Mouse (Mus musculus): ENCODE measurements around the gene Atp6ap1.
A peak's percentile ranks its signal among the peaks of the same experiment; 100 is the strongest.

Atp6ap1 gene

DNA sequence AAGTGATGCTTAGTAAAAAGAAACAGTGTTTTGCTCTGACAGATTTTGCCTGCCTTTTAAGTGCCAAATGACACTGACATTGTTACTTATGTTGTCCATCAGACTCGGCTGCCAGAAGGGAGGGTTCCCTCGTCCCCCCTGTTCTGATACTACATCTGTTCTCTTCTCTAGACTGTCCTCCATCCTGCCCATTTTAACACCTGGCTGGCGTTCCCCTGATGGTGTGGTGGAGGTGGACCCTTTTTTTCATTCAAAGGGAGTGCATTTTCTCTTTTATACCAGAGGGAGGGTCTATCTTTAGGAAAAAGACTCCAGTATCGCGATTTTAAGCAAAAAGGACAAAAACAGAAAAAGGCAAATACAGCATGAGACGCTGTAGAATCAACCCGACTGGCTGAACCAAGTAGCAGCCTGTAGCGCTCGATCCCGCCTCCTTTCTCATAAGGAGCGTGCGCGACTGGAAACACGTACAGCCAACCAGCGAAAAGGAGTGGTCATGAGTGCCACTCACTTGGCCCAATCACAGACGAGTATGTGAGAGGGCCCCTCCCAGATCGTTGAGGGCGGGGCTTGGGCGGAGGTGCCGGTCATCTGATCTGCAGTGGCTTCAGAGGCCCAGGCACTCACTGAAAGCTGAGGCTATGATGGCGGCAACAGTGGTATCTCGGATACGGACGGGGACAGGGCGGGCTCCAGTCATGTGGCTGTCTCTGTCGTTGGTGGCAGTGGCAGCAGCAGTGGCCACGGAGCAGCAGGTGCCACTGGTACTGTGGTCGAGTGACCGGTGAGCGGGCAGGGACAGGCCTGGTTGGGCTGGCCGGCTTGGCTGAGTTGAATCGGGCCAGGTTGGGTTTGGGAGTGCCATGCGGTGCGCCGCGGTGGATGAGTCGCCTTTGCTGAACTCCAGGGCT, at the start of gene Atp6ap1:
Gene Atp6ap1 (plus strand): TSS at position 560 of the 911 bp plus-strand sequence.
- peak; percentile 93 for DNase-seq (ENCODE audit: low spot score)

DNA sequence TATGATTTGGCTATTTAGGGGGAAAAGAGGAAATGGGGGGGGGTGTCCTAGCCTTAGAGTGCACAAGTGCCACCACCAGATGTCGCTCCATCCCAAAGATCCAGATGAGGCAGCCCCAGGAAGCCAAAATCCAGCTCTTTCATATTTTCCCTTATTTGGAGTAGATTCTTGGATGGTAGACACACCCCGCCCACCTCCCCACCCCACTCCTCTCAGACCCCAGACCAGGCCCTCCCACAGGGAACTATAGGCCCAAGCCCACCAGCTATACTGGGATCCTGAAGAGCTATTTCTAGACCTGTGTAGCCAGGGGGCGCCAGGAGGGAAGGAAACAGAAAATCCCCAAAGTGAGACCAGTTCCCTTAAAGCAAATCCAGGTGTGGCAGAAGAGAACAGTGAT, 48.2 kb upstream of the Atp6ap1 start:
- DNase-seq (ENCODE audit: low spot score) = peak; percentile 79

DNA sequence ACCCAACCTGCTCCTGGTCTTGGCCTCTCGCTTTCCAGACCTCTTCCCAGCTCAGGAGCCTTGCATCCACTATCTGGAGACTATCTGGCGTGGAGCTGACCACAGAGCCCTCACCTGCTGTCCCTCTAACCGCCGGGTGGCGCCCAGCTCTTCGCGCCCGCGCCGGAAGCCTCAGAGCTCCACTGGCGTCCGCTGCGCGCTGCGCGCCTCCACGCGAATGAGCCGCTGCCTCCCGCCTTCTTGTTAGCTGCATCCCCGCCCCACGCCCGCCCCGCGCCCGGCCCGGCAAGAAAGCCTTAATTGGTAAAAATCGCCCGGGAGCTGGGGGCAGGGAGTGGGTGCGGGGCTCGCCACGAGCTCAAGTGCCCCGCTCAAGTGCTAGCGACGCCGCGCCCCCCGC, 47.3 kb upstream of the Atp6ap1 start, which contains the start of gene Flna:
Gene Flna (minus strand): TSS at position 206 of the 400 bp plus-strand sequence.
- DNase-seq (ENCODE audit: low spot score) = peak; percentile 62

DNA sequence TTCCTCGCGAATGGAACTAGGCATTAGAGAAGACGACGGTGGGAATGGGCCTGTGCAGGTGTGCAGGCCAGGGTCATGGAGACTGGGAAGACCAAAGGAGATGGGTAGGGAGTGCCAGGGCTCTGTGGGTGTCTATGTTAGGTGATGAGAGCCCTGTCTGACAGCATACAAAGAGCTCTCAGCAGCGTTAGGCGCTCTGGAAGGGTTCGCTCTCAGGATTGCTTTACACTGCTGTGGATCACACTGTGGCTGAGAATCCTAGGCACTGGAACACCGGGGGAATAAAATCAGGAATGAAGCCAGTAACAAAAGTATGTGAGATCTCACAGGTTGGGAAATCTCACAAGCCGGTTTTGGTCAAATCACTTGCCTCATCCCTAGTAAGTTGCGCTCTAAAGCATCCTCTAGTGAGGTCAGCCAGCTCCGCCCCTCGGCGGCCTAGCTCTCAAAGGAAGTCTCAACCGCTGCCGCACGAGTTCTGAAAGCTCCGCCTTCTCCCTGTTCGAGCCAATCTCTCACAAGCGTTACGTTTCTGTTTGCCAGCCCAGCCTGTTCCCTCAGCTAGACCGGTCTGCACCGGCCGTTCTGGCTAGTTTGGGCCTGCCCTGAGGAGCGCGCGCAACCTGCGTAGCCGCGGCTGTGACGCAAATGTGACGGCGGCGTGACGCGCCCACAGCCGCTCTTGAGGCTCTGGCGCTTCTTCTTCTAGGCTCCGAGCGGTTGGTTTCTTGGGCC, 42.6 kb upstream of the Atp6ap1 start, which contains the start of gene Emd:
Gene Emd (plus strand): TSS at position 535 of the 735 bp plus-strand sequence.
- peak; percentile 84 for DNase-seq (ENCODE audit: low spot score)

DNA sequence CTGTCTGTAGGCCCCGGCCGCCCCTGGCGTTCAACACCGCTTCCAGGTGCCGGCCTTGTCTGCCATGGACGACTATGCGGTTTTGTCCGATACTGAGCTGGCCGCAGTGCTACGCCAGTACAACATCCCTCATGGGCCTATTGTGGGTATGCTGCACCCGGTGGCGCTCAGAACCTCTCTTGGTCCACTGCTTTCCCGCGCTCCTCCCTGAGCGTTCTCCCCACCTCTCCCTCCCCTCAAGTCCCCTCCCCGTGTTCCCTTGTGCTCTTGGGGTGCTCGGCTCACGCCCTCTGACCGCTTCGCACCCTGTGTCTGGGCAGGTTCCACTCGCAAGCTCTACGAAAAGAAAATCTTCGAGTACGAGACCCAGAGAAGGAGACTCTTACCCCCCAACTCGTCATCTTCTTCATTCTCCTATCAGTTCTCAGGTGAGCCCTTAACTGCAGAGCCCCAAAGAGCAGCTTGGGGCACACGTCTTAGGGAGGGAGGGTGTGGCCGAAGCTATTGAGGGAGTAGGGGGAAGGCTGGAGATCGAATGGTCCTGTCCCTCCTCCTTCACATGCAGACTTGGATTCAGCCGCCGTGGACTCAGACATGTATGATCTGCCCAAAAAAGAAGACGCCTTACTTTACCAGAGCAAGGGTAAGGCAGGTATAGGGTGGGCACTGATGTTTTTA, 41.9 kb upstream of the Atp6ap1 start:
- DNase-seq (ENCODE audit: low spot score) = no peak

DNA sequence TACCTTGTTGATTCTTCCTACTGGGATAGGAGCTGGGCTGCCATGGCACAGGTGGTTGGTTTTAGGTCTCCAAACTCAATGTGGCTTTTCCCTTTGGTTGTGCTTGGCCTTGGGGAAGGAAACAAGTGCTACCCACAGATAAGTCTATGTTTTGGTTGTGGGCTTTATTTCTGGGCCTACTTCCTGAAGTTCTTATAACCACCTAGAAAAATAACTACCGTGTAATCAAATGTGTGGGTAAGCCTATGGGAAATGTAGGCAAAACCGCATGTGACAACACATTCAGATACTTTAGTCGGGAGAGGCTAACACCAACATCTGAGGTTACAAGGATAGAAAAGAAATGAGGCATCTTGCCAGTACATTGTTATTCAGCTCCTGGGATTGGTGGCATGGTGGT, 39.2 kb upstream of the Atp6ap1 start:
- DNase-seq (ENCODE audit: low spot score) = no peak

DNA sequence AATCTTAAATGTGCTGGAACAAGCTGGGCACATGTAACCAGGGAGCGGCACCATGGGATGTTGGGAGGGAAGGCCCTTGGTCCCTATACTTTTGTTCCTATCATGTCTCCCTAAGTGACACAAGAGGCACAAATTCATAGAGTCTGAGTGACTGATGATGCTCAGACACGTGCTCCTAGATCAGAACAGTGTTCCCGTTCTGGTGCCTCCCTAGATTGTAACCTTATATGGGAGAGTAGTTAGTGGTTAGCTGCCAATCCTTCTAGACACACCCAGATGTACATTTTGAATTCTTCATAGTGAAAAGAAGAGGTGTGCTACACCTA, 27.2 kb upstream of the Atp6ap1 start:
- no peak for DNase-seq (ENCODE audit: low spot score)

DNA sequence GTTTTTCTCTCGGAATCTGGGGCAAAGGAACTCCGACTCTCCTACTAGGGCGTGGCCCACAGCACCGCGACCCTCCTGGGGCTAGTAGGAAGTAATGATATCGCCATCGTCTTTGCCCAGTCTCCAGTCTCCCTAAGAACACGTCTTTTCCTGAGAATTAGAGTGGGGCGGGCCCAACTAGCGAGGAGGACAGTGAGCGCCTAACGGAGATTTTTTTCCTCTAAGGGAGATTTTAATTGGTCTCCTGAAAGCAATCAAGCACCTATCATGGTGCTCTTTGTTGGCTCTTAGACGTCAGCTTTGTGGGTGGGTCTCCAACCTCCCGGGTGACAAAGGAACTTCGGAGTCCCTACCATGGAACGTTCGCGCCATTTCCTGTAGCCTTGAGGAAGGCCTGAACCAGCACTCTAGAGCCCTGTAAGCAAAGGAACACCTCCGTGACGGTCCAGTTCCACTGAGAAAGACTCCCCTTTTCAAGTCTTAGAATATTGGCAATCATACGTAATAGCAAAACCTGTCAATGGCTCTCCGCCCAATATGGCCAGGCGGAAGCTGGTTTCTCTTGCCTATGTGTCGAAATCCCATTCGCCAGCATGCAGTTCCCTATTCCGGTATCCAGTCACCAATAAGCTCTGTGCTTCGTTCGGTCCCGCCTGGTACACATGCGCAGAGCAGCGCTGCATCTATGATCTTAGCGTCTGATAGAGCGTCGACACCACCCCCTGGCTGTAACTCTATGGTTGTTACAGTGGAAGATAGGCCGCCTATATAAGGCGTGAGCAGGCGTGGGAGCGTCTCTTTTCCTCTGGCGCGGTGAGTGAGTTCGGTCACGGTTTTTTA, 26.6 kb upstream of the Atp6ap1 start, which contains the start of gene Rpl10:
Gene Rpl10 (plus strand): TSS at position 751 of the 840 bp plus-strand sequence.
- DNase-seq (ENCODE audit: low spot score) = peak; percentile 93

DNA sequence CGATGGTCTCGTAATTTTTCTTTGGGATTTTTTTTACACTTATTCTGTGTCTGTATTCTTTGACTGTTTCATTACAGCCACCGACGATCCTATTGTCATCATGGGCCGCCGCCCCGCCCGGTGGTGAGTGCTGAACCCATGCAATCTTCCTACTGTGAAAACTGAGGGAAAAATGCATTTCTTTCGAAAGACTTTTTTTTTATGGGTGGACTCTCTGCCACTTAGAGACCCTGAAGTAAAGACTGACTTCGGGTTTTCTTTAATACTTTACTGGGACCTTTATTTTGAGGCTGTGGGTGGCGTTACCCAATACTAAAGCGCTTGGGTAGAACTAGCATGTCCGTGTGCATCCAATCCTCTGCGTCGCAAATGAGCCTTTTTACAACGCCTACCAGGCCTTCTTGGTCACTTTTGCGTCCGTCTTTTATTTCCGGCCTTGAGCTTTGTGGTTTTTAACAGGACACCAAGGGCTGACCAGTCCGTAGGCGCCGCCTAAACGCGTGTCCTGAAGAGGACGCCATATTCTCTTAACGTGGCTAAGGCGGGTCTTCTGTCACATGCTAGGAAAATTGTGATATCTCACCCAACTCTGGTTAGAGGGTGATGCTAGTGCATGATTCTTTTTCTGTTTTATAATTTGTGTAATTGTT, 25.9 kb upstream of the Atp6ap1 start:
- peak; percentile 45 for DNase-seq (ENCODE audit: low spot score)

DNA sequence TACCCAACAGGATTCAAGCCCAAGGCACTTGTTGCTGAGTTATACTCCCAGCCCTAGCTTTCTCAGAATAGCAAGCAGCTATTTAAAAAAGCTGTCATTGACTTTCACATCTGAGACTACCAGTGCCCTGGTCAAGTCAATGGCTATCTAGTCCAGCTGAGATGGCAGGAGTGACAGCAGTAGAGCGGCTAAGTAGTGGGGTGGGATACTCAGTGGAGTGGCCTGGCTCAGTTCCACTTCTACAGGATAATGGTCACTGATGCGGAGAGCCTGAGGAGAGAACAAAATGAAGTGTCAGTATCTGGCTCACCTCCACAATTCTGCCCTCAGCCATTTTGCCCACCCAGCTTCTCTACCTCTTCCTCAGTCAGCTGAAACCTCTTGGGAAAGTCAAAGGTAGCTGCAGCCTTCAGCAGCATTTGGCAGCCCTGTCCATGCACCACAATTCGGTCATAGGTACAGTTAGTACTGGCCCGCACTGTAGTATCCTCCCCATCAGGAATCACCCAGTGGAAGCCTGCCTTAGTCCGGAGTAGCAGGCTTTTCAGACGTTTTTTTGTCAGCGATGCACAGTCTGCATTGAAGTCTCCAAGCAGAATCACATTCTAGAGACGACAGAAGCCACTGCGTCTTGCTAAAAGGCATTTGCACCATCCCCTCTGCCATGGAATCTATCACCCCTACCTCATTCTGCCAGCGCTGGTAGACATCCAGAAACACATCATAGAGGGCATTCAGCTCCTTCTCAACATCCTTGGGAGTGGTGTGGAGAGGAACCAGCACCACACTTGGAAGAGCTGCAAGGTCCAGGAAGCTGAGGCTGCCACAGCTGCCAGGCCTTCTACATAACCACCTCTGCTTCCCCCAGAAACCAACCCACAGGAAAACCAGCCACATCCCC, 23.2 kb upstream of the Atp6ap1 start:
- DNase-seq (ENCODE audit: low spot score) = no peak

DNA sequence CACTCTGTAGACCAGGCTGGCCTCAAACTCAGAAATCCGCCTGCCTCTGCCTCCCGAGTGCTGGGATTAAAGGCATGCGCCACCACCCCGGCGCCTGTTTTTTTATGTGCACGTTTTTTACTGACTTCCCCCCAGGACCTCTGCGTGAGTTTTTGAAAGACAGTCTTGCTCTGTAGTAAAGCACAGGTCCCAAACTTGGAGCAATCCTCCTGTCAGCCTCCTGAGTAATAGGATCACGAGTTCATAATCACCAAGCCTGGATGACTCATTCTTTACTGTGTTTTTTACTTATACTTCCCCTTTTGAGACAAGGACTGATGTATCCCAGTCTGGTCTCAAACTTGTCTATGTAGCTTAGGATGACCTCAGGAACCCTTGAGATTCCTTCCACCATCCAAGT, 19.0 kb upstream of the Atp6ap1 start:
- DNase-seq (ENCODE audit: low spot score) = no peak

DNA sequence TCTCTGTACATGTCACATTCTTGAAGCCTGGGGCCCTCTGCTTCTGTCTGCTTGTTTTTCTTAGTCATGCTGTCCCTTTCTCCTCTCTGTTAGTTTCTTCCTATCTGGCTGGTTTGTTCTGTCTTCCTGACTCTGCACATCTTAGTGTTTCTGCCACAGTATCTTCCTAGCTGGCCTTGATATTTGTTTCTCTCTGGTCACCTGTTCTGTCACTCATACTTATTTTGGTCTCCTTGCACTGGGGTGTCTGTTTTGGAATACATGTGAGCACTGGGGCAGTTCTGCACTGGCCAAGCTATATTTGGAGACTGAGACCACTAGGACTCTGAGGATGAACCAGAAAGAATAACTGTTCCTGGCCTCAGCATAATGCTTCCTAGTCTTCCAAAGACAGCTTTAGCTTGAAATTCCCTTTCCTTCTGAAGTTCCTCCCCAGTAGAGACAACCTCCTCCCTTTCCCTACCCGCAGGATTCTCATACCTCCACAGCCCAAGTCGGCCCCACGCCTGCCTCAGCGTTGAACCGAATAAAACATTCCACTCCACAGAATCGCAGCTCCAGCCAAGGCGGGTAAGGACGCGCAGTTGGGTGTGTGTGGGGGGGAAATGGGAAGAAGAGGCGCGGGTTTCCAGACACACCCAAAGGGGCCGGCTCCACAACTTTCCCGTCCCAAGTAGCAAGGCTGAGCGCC, 15.7 kb upstream of the Atp6ap1 start:
- DNase-seq (ENCODE audit: low spot score) = no peak

DNA sequence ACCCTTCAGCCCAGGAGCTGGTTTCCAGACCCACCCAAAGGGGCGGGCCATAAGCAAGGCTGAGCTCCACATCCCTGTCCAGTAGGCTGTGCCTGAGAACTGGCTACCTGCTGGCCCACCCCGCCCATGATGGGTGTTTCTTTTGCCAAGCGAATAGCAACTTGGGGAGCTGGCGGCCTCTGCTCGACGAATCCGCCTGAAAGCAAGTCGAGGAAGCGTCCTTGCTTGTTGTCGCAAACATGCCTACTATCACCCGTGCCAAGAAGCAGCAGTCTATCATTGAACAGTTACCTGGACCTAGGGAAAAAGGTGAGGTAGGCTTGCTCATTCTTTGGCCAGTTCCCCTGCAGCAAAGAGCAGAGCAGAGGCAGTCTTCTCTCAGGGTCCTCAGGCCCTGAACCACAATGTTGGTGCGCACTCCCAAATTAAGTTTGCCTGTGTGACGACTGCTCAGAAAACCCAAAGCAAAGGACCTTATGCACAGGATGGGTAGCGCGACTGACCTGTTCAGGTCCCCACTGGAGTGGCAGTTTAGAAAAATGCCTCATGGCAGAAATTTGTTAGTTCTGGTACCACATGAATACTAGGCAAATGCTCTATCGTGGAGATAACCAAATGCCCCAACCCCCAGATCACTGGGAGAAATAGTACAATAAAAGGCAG, 15.0 kb upstream of the Atp6ap1 start, which contains the start of the genes Taz and Dnase1l1:
Gene Taz (plus strand): TSS at position 181 of the 663 bp plus-strand sequence.
Gene Dnase1l1 (minus strand): TSS at position 606 of the 663 bp plus-strand sequence.
- peak; percentile 58 for DNase-seq (ENCODE audit: low spot score)

DNA sequence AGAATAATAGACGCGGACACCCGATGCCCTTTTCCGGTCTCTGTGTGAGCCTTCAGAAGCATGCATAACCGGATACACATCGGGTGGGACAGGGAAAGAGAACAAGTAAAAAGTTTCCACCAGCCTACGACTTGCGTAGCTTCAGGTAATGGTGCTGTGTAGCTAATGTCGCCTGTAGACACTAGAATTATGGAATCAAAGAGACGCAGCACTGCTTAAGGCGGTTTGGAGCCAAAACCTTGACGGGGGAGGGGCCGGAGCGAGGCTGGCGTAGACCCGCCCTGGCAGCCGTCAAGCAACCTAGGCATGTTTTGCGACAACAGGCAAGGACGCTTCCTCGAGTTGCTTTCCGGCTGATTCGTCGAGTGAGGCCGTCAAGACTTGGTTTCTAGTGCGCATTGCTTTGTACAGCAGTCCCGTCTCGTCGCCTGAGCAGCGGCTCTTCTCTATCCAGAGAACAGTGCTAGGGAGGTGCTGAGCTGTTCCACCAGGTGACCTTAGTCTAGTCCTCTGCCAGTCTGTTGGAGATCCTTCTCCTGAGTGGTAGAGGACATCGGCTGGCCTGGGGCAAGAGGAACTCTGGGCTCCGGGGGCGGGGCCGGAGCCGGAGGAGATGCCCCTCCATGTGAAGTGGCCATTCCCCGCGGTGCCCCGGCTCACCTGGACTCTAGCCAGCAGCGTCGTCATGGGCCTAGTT, 14.4 kb upstream of the Atp6ap1 start:
- peak; percentile 82 for DNase-seq (ENCODE audit: low spot score)

DNA sequence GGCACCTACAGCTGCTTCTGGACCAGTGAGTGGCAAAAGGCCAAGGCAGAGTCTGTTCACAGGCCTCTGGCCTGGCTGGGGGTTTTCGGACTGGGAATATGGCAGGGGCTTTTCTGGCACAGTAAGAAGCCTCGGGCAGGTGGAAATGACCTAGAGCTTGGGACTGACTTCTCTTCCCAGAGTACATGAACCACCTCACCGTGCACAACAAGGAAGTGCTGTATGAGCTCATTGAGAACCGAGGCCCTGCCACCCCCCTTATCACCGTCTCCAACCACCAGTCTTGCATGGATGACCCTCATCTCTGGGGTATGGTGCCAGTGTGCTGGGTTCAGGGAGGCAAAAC, 13.8 kb upstream of the Atp6ap1 start:
- DNase-seq (ENCODE audit: low spot score) = no peak

DNA sequence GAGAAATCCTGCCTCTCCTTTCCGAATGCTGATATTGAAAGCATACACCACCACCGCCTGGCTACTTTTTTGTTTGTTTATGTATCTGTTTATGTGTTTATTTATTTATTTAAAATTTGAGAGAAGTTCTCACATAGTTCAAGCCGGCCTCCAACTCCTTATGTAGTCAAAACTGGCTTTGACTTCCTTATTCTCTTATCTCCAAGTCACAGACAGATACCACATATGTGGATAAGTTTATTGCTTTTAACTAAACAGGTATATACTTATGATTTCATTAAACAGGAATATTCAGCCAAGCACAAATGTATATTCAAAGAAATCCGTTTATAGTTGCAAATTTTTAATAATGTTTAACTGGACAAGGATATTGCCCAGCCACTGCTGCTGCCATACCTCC, 3.5 kb upstream of the Atp6ap1 start:
- no peak for DNase-seq (ENCODE audit: low spot score)

DNA sequence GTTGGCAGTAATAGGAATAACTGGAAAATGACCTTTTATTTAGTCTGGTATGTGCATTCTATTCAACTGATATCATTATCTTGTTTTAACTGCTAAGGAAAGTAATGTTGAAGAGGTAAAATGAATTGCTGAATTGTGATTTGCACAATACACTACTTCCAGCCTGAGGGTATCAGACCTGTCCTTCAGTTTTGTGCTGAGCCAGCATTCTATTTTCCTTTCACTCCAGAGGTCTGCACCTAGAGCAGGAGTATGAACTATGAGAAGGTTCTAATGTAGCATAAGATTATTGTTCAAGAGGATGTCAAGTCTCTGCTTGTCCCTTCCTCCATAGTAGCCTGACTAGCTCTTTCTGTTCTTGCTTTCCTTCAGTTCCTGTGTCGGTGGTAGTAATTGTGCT, 1.5 kb downstream of the Atp6ap1 start:
- no peak for DNase-seq (ENCODE audit: low spot score)

DNA sequence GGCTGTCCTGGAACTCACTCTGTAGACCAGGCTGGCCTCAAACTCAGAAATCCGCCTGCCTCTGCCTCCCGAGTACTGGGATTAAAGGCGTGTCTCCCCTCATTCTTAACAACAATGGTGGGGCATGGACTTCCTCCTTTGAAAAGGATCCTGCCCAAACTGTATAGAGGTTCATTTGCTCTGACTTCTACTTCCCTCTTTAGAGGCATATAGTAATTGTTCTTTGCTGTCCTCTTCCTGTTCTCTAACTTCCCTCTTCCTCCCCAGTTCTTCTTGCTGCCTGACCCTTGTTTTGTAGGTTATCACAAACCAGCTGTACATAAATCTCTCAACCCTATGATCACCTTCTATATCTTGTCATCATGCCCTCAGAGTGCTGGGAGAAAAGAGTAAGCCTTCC, 2.8 kb downstream of the Atp6ap1 start:
- no peak for DNase-seq (ENCODE audit: low spot score)
